Mouse (Mus musculus) myocyte (in vitro differentiated cells): ENCODE results near the gene Sco2.

ENCODE experiments used
- CEBPB ChIP-seq: IDR thresholded peaks from 2 replicates; pipeline ENCODE4 v1.6.1; 2011; ENCODE audit warnings: mild to moderate bottlenecking, moderate library complexity; ENCODE audit not compliant: poor library complexity, insufficient read depth, severe bottlenecking
- MYOG ChIP-seq, 3 experiments: IDR thresholded peaks; one replicate each; pipeline ENCODE4 v1.6.1; 2011; ENCODE audit warnings: control low read depth in 2 of 3, low read depth in 2 of 3, mild to moderate bottlenecking in 2 of 3; ENCODE audit not compliant: insufficient read length in 2 of 3, control insufficient read depth in 1 of 3, insufficient read depth in 1 of 3
- POLR2A ChIP-seq: IDR thresholded peaks from one replicate; pipeline ENCODE4 v1.6.1; 2011; ENCODE audit warnings: low read depth, mild to moderate bottlenecking, control low read depth, moderate library complexity; ENCODE audit not compliant: insufficient read length
- POLR2AphosphoS2 ChIP-seq: IDR thresholded peaks from one replicate; pipeline ENCODE4 v1.6.1; 2011; ENCODE audit warnings: low read depth, control low read depth; ENCODE audit not compliant: insufficient read length
- TCF12 ChIP-seq: IDR thresholded peaks from one replicate; pipeline ENCODE4 v1.6.1; 2011; ENCODE audit warnings: mild to moderate bottlenecking, control low read depth; ENCODE audit not compliant: poor library complexity, insufficient read depth, severe bottlenecking
- TCF3 ChIP-seq: IDR thresholded peaks from one replicate; pipeline ENCODE4 v1.6.1; 2011; ENCODE audit warnings: low read depth, control low read depth; ENCODE audit not compliant: insufficient read length
- USF1 ChIP-seq: IDR thresholded peaks from one replicate; pipeline ENCODE4 v1.6.1; 2011; ENCODE audit warnings: low read depth, mild to moderate bottlenecking, control low read depth, moderate library complexity

GRCm38 (mm10) chr15:89323656-89324055 lies 50.0 kb downstream of the Sco2 start:
- no peak for TF ChIP-seq POLR2A
- no peak for TF ChIP-seq USF1
- no peak for TF ChIP-seq POLR2AphosphoS2
- TF ChIP-seq TCF12, result no peak
- no peak for TF ChIP-seq TCF3
- no peak for TF ChIP-seq MYOG (IDR thresholded peaks at IDR 0.05; ENCODE audit: control insufficient read depth in 1 of 3, insufficient read depth in 1 of 3, insufficient read length in 2 of 3, low read depth in 2 of 3)
- TF ChIP-seq CEBPB, result no peak
